Mouse (Mus musculus): ENCODE results near the gene Rbm20. TPM values are rescaled to one million over a fixed set of nuclear protein-coding genes. Genes with fewer than 3 reads are reported as not detected.
"Not testable (repeated sequence)": the region's sequence is repeated elsewhere in the genome, so short reads cannot be mapped to it uniquely, and the experiment has no call there.

Rbm20 gene
- polyA plus RNA-seq, 1 experiment: 3.1 TPM

GRCm38 (mm10) chr19:53800365-53800999 lies 123.4 kb downstream of the Rbm20 start:
- no peak overlapping the region for H3K27ac ChIP-seq (ENCODE audit: insufficient read depth, low read length)
- H3K4me1 ChIP-seq (ENCODE audit: control insufficient read depth, insufficient read depth, low read length): no peaks in the 10 kb centered on the region
- H3K27me3 ChIP-seq (ENCODE audit: control insufficient read depth, insufficient read depth, low read length): no peaks in the 10 kb centered on the region
- no peak overlapping the region for H3K4me3 ChIP-seq (replicated peaks; ENCODE audit: insufficient read depth, low read depth, low read length)
- TF ChIP-seq CTCF (IDR thresholded peaks at IDR 0.05; ENCODE audit: borderline replicate concordance, insufficient read depth, low read depth, low read length) (no peak), POLR2A (IDR thresholded peaks at IDR 0.05; ENCODE audit: borderline replicate concordance, insufficient read depth, low read length) (no peak)
- no peak for DNase-seq
- 34% methylated on average over 15 of the region's 15 CpGs for WGBS

- H3K27me3 ChIP-seq (ENCODE audit: control insufficient read depth, insufficient read depth, low read length): no peaks in the 10 kb centered on the region
- no peak overlapping the region for H3K4me3 ChIP-seq (replicated peaks; ENCODE audit: insufficient read depth, low read depth, low read length)
- TF ChIP-seq POLR2A (IDR thresholded peaks at IDR 0.05; ENCODE audit: borderline replicate concordance, insufficient read depth, low read length): no peak
- H3K27ac ChIP-seq (ENCODE audit: insufficient read depth, low read length): no peak overlapping the region
- DNase-seq: no peak
- 84% methylated on average over 5 of the region's 5 CpGs for WGBS
- no peaks in the 10 kb centered on the region for H3K4me1 ChIP-seq (ENCODE audit: control insufficient read depth, insufficient read depth, low read length)
Measured at GRCm38 (mm10) chr19:53801380-53801779, 124.3 kb downstream of the Rbm20 start.

DNA sequence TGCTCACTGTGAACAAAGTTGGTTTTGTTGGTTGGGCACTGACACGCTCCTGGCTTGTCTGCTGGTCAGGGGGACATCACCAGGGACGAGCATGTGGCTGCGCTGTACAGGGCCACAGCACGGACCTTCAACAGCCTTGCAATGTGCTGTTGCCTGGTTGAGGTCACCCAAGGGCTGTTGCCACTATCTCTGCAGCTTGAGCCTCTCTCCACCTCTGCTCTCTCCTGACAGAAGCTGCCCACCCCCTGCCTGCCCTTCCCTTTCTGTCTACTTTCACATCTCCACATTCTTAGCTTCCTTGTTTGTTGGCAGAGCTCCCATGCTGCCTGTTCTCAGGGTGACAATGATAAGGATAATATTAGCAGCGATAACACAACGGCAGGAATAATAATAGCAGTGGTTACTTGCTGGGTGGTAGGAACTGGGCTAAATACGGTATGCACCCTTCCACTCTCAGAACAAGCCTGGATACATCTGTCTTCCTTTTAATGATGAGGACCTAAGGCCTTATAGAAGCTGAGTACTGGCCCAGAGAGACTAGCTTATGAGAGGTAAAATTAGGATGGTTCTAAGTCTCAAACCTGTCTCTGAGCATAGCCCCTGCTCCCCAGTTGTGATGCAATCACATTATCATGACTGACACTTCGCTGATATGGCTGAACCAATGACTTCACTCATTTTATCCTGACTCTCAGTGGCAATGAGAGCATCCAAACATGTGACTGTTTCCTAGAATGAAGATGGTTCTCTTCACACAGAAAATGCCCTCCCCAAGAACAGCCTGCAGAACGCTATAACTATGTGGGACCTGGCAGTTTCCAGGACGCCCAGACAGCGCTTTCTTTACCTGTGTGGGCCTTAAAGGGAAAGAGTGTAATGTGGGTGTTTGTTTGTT lies 124.9 kb downstream of the Rbm20 start:
- 64% methylated on average over 11 of the region's 11 CpGs for WGBS
- Histone ChIP-seq H3K27ac (ENCODE audit: insufficient read depth, low read length) (no peak overlapping the region), H3K4me1 (ENCODE audit: control insufficient read depth, insufficient read depth, low read length) (no peaks in the 10 kb centered on the region)

DNA sequence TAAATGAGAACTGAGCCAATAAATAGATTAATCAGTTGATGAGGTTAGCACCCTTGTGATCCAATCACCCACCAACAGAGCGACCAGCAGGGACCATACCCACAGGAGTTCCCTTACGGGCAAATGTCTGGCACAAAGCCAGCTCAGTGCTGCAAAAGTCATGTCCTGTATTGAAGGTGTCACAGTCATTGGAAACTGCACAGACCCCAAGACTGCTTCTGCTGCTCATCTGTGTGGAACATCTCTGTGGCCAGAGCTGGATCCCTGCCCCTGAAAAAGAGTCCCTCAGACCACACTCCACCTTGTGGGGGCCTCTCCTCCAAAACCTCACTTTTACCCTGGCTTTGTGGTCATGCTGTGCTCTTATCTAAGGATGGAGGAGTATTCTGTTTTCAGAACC lies 126.8 kb downstream of the Rbm20 start:
- Histone ChIP-seq H3K27me3 (ENCODE audit: control insufficient read depth, insufficient read depth, low read length) (no peaks in the 10 kb centered on the region), H3K4me1 (ENCODE audit: control insufficient read depth, insufficient read depth, low read length) (no peaks in the 10 kb centered on the region), H3K4me3 (replicated peaks; ENCODE audit: insufficient read depth, low read depth, low read length) (no peak overlapping the region), H3K27ac (ENCODE audit: insufficient read depth, low read length) (no peak overlapping the region)
- no peak for TF ChIP-seq CTCF (IDR thresholded peaks at IDR 0.05; ENCODE audit: borderline replicate concordance, insufficient read depth, low read depth, low read length)
- no peak for TF ChIP-seq POLR2A (IDR thresholded peaks at IDR 0.05; ENCODE audit: borderline replicate concordance, insufficient read depth, low read length)
- DNase-seq: no peak
- 54% methylated on average over 2 of the region's 2 CpGs for WGBS

More for the DNA sequence above, 124.9 kb downstream of the Rbm20 start:
- TF ChIP-seq POLR2A (IDR thresholded peaks at IDR 0.05; ENCODE audit: borderline replicate concordance, insufficient read depth, low read length): no peak
- TF ChIP-seq CTCF (IDR thresholded peaks at IDR 0.05; ENCODE audit: borderline replicate concordance, insufficient read depth, low read depth, low read length): no peak
- DNase-seq: no peak
- Histone ChIP-seq H3K4me3 (replicated peaks; ENCODE audit: insufficient read depth, low read depth, low read length) (no peak overlapping the region), H3K27me3 (ENCODE audit: control insufficient read depth, insufficient read depth, low read length) (no peaks in the 10 kb centered on the region)

DNA sequence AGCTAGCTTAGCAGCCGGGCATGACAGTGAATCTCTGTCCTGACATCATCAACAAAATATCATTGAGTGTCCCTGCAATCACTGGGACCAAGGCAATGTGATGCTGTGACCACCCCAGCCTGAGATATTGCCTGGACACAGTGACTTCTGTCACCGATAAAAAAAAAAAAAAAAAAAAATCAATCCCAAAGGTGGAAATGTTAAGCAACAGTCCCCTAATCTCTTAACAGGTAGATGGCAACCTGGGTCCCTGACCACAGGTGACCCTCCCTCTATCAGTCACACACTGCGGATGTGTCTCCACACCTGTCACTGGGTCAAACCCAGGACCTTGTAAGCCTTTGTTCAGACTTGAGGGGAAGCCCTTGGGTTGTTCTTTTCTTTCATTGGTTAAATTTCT lies 128.0 kb downstream of the Rbm20 start:
- TF ChIP-seq CTCF (IDR thresholded peaks at IDR 0.05; ENCODE audit: borderline replicate concordance, insufficient read depth, low read depth, low read length) (no peak), POLR2A (IDR thresholded peaks at IDR 0.05; ENCODE audit: borderline replicate concordance, insufficient read depth, low read length) (no peak)
- Histone ChIP-seq H3K4me1 (ENCODE audit: control insufficient read depth, insufficient read depth, low read length) (no peaks in the 10 kb centered on the region), H3K4me3 (replicated peaks; ENCODE audit: insufficient read depth, low read depth, low read length) (no peak overlapping the region), H3K27ac (ENCODE audit: insufficient read depth, low read length) (no peak overlapping the region), H3K27me3 (ENCODE audit: control insufficient read depth, insufficient read depth, low read length) (no peaks in the 10 kb centered on the region)
- 77% methylated on average over 3 of the region's 3 CpGs for WGBS
- DNase-seq: no peak

DNA sequence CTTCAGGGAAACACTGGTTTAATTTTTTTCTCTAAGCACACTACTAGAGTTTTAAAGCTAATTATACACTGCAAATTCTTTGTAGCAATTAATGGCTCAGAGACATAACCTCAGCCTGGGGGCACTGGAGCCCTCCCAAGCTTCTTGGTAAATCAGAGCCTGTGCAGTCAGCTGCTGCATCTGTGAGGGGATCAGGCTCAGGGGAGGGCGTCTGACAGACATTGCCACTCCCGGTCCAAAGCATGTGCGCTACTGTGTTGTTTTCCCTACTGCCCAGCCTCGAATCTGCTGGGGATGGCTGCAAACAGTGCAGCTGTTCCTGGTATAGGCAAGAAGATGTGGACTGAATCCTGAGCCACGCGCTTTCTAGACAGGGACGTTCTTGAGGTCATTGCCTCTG lies 129.0 kb downstream of the Rbm20 start:
- WGBS: 17% methylated on average over 7 of the region's 7 CpGs
- no peak overlapping the region for H3K4me3 ChIP-seq (replicated peaks; ENCODE audit: insufficient read depth, low read depth, low read length)

DNA sequence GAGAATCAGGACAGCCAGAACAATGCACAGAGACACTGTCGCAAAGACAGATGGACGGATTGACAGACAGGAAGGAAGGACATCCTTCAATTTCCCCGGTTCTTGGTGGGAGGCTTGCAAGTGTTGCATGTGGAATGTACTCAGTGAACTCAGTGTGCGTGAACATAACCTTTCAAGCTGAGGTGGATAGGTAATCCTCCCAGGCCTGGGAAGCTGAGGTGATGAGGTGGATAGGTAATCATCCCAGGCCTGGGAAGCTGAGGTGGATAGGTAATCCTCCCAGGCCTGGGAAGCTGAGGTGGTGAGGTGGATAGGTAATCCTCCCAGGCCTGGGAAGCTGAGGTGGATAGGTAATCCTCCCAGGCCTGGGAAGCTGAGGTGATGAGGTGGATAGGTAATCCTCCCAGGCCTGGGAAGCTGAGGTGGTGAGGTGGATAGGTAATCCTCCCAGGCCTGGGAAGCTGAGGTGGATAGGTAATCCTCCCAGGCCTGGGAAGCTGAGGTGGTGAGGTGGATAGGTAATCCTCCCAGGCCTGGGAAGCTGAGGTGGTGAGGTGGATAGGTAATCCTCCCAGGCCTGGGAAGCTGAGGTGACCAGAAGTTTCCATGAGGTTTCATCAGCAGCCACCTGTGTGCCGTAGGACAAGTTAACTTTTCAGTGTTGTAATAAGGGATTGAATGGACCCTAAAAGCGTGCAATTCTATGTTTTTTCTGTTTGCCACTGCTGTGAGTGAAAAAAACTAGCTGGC lies 129.6 kb downstream of the Rbm20 start:
- not testable (repeated sequence) for H3K27ac ChIP-seq (ENCODE audit: insufficient read depth, low read length); H3K4me3 ChIP-seq (replicated peaks; ENCODE audit: insufficient read depth, low read depth, low read length); H3K27me3 ChIP-seq (ENCODE audit: control insufficient read depth, insufficient read depth, low read length); H3K4me1 ChIP-seq (ENCODE audit: control insufficient read depth, insufficient read depth, low read length); DNase-seq
- 62% methylated on average over 6 of the region's 6 CpGs for WGBS

More for the DNA sequence above, 129.0 kb downstream of the Rbm20 start:
- H3K27ac ChIP-seq (ENCODE audit: insufficient read depth, low read length): no peak overlapping the region
- no peaks in the 10 kb centered on the region for H3K27me3 ChIP-seq (ENCODE audit: control insufficient read depth, insufficient read depth, low read length)
- TF ChIP-seq CTCF (IDR thresholded peaks at IDR 0.05; ENCODE audit: borderline replicate concordance, insufficient read depth, low read depth, low read length) (no peak), POLR2A (IDR thresholded peaks at IDR 0.05; ENCODE audit: borderline replicate concordance, insufficient read depth, low read length) (no peak)
- DNase-seq: no peak
- no peaks in the 10 kb centered on the region for H3K4me1 ChIP-seq (ENCODE audit: control insufficient read depth, insufficient read depth, low read length)
